Mouse (Mus musculus) adrenal gland, adult 18-20 months (tissue): Measurements from ENCODE around the gene Wrap53. TPM values are rescaled to one million over a fixed set of nuclear protein-coding genes. Genes with fewer than 3 reads are reported as not detected.
"Not testable (repeated sequence)": the region's sequence is repeated elsewhere in the genome, so short reads cannot be mapped to it uniquely, and the experiment has no call there.

ENCODE experiments used
- DNase-seq, 2 experiments: peaks; one replicate each; pipeline ENCODE4 v3.0.0; 2021 to 2022; ENCODE audit warnings: low spot score in 2 of 2
- long read RNA-seq, 2 experiments: library from polyadenylated mRNA; stranded (forward); transcript quantifications; one replicate each; pipeline ENCODE4 v2.0.0; 2021
- total RNA-seq, 2 experiments: library from RNA; stranded (reverse); gene quantifications; 1 replicate in 1 of 2; 2 replicates in 1 of 2; pipeline ENCODE4 v1.2.3; 2021

Gene Wrap53
- 10 to 100 TPM in 1 of 2 experiments, 1 to 10 TPM in 1; 9.6 to 10.9 TPM for total RNA-seq
- long read RNA-seq, experiment 1, transcript Wrap53-201 (10 exons, 1,891 nt) = major isoform, 11 of 12 reads
- long read RNA-seq, experiment 1, partial matches to known transcripts = 1 of 12 reads
- long read RNA-seq, experiment 1, other reads (novel, unspliced or antisense) = 0 of 12 reads
- long read RNA-seq, experiment 2, transcript Wrap53-201 (10 exons, 1,891 nt) = major isoform, 14 of 18 reads
- long read RNA-seq, experiment 2, partial matches to known transcripts = 3 of 18 reads
- long read RNA-seq, experiment 2, other reads (novel, unspliced or antisense) = 1 of 18 reads

DNA sequence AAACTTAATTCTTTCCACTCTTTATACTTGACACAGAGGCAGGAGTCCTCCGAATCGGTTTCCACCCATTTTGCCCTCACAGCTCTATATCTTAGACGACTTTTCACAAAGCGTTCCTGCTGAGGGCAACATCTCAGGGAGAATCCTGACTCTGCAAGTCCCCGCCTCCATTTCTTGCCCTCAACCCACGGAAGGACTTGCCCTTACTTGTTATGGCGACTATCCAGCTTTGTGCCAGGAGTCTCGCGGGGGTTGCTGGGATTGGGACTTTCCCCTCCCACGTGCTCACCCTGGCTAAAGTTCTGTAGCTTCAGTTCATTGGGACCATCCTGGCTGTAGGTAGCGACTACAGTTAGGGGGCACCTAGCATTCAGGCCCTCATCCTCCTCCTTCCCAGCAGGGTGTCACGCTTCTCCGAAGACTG is at the start of gene Wrap53, which contains the start of gene Trp53:
Gene Wrap53, minus strand, starts transcription at position 165 of the 424 bp plus-strand sequence.
Gene Trp53, plus strand, starts transcription at position 269 of the 424 bp plus-strand sequence.
- DNase-seq = peak; percentile 77 to 80

DNA sequence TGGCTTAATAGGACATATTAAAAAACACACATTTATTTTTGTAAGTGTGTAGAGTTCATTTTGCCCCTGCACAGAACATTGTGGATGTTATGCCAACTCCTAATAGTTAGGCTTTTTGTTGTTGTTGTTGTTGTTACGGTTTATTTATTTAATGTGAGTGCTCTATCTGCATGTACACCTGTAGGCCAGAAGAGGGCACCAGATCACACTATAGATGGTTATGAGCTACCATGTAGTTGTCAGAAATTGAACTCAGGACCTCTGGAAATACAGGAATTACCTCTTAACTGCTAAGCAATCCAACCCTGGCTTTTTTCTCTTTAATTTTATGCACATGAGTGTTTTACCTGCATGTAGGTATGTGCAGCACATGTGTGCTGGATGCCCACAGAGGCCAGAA is 49.7 kb upstream of the Wrap53 start:
- DNase-seq = no peak

DNA sequence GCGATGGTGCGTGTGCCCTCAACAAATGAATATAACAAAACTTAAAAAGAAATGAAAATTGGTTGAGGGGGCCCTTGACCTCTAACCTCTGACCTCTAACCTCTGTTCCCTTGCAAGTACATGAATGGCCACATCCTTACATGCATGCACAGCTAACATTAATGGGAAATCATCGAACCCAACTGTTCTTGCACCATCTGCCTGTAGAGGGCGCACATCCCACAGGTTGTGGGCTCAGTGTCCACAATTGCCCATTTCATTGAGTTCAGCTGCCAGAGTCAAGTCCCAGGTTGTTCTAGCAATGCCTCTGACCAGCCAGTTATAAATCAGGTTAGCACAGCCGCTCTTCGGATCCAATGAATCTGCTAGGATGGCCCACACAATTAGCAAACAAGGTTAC is 48.2 kb upstream of the Wrap53 start:
- peak; percentile 82 to 83 for DNase-seq

DNA sequence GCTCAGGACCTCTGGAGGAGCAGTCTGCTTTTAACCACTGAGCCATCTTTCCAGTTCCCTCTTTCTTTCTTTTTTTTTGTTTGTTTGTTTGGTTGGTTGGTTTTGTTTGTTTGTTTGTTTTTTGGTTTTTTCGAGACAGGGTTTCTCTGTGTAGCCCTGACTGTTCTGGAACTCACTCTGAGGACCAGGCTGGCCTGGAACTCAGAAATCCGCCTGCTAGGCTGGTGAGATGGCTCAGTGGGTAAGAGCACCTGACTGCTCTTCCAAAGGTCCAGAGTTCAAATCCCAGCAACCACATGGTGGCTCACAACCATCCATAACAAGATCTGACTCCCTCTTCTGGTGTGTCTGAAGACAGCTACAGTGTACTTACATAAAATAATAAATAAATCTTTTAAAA is 44.3 kb upstream of the Wrap53 start:
- not testable (repeated sequence) for DNase-seq

DNA sequence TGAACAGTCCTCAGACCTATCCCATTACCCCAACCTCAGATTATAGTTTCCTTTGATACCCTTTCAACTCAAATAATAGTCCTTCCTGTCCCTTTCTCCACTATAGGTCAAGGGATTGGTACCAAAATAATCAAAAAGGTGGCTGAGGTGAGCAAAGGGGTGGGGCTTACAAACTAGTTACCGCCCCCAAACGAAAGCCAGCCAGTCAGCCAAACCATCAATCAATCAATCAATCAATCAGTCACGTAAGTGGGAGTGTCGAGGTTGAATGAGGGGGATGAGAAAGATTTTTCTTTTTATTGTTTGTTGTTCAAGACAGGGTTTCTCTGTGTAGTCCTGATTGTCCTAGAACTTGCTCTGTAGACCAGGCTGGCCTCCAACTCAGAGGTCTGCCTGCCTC is 43.0 kb upstream of the Wrap53 start:
- no peak for DNase-seq

DNA sequence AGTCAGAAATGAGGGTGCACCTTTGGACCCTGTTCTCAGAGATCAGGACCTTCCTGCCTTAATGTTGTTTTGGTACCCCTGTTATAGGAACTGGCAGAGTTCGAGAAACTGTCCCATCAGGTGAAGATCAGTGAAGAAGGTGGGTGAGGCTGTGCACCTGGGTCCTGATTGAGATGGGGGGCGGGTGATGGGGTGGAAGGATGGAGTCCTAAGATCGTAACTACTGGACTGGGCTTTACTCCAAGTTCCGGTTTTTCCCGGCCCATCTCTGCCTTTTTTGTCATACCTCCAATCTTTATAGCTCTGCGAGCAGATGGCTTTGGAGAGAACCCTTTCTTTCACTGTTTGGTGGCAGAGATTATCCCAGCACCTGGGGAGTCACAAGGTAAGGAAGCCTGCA is 42.4 kb upstream of the Wrap53 start:
- no peak for DNase-seq

DNA sequence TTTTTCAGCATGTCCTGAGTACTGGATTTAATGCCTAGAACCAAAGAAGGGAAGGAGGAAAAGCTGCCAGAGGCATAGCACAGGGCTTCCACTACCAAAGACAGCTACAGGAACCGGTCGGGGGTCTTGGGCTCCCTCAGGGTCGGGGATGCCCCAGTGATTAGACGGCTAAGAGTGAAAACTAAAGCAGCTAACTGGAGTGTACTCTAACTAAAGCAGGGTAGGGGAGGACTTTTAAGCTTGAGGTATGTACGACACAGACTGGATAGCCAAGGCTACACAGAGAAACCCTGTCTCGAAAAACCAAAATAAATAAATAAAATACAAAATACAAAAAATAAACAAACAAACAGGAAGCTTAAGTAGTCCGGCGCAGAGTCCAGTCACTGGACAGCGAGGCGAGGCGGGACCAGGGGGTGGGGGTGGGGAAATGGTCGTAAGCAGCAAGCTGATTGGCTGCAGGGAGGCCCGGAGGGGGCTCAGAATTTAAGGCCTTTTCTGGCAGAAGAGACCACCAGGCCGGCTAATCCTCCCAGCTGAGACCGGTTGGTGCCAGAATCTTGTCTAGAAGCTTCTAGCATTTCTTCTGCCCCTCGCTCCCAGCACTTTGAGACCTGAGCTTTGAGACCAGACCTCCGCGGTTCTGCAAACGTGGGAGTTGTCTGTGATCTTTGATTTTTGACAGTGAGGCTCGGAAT is 41.7 kb upstream of the Wrap53 start, which contains the start of gene Sat2:
Gene Sat2, plus strand, starts transcription at position 454 of the 698 bp plus-strand sequence.
- DNase-seq = peak; percentile 43 to 55

DNA sequence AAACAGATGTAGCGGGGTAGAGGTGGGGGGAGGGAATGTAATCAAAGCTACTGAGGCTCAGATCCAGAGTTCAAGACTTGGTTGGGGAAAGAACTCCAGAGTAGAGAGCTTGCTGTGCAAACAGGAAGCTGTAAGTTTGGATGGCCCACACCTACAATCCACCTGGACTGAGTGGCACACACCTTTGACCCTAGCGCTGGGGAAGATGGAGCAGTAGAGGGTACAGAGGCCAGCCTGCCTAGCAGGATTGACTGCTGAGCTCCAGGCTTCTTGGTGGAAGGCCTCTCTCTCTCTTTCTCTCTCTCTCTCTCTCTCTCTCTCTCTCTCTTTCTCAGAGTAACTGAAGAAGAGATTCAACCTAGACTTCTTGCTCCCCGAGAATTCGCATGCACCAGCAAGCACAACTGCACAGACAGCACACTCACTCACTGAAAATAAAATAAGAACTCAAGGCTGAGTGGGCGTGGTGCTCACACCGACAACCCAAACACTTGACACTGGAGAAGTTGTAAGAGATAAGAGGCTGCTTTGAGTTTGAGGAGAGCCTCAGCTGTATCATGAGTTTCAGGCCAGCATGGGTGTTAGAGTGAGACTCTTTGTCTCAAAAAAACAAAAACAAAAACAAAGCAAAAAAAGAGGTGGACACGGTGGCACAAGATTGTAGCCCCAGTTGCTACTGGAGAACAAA is 40.5 kb upstream of the Wrap53 start:
- DNase-seq = no peak

DNA sequence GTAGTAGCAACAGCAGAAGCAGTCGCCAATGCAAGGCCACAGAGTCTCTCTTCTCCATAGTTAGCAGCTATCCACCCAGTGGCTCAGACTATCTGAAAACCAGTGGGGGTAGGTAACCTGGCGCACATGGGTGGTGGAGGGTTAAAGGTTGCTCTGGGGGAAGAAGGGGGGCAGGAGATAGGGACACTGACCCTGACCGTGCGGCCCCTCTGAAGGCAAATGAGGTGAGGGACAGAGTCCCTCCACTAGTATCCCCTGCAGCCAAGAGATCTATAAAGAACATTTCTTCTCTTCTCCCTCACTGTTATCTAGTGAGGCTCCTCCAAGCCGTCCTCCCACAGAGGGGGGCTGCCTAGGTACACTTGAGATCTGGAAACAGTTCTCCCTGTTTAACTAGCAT is 37.8 kb upstream of the Wrap53 start, which contains the start of gene Shbg:
Gene Shbg, minus strand, starts transcription at position 101 of the 400 bp plus-strand sequence.
- DNase-seq = no peak

DNA sequence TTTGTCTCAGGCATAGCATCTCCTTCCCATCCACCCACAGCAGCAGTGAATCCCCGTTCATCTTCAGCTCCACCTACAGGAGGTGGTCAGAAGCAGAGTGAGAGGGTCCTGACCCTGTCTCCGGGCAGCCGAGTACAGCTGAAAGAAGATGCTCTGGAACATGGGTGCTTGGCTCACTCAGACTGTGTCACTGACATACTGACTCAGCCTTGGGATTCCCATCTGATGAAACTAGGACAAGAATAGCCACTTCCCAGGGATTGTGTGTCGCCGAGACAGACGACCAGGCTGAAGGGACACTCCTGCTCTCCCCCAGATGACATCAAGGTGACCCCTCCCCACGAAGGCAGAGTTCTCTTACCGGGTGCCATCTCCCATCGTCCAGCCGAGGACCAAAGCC is 36.7 kb upstream of the Wrap53 start:
- DNase-seq = no peak

DNA sequence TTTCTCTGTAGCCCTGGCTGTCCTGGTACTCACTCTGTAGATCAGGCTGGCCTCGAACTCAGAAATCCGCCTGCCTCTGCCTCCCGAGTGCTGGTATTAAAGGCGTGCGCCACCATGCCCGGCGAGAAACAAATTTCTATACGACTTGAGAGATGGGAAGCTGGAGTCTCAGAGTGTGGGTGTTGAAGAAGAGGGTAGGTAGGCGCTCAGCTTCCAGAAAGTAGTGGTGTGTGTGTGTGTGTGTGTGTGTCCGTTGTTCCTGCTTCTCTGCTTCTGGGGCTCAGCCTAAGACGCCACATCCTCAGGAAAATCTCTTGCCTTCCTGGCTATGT is 34.2 kb upstream of the Wrap53 start:
- DNase-seq = not testable (repeated sequence)

DNA sequence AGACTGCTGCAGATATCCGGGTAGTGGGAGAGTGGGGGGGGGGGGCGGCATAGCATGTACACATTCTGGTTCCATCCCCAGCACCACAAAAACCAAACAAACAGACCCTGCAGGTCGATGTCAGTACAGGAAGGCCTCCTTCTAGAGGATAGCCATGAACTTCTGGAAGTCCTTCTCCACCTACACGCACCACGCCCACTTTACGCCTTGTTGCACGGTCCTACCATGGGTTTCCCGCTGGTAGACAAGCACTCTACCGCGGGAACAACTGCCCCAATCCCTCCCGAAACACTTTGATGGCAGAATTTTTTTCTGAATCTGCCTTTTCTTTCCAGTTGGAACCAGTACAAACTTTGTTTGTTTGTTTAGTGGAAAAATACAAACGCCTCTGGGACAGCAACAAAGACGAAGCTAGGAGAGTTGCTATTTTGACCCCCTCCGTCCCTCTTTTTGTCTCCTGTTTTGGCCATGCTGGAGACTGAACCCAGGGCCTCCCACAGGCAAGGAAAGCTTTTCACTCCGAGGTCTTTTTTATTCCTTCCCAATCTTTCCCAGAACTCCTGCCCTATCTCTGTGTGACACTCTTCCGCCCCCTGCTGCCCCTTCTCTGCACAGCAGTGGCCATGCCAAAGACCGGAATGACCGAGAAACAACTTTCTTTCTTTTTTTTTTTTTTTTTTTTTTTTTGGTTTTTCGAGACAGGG is 33.6 kb upstream of the Wrap53 start:
- peak; percentile 82 to 93 for DNase-seq

DNA sequence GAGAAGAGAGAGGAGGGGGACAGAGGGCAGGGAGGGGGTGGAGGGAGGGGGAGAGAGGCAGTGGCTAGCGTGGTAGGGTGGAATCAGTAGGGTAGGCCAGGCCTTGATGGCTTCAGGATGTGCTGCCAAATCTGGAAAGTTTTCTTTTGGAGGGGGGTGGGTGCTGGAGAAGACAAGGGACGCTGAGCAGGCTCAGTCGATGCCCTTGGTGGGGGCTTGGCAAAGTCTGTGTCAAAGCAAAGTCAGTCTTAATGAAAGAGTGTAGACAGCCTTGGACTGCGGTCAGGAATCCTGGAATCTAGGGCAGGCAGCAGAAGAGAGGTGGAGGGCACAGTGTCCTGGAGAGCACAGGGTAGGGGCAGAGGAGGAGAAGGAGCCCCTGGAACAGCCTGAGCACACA is 30.8 kb upstream of the Wrap53 start:
- no peak for DNase-seq

DNA sequence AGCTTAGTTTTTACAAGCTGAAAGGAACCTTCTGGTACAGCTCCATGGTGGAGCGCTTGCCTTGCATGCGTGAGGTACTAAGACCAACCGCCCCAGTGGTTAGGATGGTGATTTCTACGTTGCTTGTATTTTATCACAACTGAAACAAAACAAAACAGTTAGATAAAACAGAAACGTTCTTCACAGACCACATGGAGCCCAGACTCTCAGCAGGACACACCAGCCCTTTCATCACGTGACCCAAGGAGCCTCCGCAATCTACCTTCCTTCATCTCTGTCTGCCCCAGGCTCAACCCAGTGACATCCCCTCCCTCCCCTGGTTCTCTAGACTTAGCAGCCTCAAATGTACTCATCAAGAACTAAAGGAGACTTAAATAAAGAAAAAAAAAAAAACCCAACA is 29.4 kb upstream of the Wrap53 start:
- DNase-seq = no peak

DNA sequence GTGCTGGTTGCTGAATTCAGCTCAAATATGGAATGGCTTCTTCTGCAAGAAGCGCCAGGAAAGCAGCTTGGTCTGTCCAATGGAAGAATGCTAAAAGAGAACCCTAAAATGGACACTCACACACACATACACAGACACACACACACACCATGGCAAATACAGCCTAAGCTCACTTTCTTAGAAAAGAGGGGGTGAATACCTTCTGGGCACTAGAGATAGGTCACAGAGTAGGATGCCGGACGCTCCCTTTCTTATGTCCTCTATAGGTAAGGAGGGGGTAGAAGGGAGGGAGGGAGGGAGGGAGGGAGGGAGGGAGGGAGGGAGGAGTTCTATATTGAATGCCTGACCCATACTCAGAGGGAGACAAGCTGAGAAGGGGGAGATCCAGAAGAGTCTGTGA is 28.5 kb upstream of the Wrap53 start:
- no peak for DNase-seq

DNA sequence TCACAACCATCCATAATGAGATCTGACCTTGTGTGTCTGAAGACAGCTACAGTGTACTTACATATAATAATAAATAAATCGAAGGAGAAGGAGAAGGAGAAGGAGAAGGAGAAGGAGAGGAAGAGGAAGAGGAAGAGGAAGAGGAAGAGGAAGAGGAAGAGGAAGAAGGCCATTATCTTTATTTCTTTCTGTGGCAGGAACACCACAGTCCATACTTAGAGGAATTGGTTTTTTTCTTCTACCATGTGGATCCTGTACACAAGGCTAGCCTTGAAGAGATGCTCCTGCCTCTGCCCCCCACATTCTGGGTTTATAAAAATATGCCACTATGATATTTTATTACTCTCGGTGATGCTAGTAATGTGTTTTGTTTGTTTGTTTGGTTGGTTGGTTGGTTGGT is 26.8 kb upstream of the Wrap53 start:
- no peak for DNase-seq

DNA sequence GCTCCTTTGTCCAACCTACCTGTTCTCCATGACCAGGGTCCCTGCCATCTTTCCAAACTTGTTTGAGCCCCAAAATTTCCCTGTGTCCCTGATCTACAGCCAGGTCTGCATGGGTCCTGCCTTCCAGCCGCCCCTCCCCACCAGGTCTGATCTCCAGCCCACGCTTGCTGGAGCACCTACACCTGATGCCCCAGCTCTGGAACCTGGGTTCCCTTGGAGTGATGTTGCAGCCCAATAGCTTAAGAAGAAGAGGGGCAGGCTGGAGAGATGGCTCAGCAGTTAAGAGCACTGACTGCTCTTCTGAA is 26.4 kb upstream of the Wrap53 start:
- no peak for DNase-seq

DNA sequence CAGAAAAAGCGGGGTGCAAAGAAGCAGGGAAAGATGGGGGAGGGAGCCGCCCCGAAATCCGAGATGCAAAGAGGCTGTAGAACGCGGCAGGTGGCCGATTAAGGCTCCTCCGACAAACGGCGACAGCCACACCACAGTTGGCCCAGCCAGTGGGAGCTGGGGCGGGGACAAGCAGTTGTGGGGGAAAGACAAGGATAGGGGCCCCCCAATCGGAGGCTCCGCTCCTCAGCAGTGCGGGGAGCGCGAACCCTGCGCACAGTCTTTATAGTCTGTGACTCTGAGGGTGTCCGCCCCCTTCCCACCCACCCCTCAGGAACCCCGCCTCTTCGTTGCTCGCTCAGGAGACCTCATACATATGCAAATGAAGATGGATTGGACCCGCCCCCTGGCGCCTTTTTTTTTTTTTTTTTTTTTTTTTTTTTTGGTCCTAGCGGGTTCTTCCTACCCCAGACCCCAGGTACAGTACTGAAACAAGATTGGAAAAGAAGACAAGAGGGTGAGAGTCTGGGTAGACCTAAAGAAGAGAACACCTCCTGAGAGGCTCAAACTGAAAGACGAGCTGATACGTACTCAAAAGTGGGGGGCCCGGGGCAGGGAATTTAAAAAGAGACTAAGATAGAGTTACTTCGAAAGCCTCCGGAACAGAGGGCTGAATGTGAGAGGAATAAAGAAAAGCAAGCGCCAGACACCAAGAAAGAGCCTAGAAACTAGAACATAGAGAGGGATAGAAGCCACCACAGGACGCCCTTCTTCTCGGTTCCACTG is 25.9 kb upstream of the Wrap53 start, which contains the start of gene Atp1b2:
Gene Atp1b2, minus strand, starts transcription at position 217 of the 765 bp plus-strand sequence.
- DNase-seq = peak; percentile 61 to 67

DNA sequence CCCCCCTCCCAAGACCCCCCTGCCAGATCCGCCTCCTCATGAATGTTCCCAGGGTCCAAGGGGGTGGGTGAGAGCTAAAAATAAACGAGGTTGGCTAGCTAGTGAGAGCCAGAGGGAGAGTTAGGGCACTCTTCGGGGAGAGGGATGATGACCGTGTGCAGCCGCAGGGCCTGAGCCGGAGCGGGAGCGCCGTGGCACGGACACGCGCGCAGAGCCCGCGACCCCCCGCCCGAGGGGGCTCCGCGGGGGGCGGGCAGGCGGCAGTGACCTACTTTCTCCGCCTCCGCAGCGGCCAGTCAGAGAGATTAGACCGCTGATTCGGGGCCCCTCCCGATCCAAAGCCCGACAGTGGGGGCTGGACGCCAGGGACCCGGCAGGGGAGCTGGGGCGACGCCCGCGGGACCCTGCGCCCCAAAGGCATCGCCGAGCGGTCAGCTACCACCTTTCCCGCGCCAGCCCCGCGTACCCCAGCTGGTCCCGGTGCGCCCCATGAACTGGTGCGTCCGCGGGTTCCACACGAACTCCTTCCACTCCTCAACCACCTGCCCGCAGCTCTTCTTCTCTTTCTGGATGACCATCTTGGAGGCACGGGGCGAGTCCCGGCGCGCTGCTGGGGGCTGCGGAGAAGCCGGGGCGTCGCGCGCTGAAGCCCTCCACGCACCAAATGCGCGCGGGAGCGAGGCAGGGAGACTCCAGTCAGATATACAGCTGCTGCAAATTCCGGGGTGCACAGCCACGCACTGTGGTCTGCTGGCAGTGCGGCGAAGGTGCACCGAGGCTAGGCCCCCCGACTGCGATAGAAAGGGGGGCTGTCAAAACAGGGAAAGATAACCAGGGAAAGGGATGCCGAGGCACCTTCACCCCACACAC is 25.0 kb upstream of the Wrap53 start:
- peak; percentile 33 to 37 for DNase-seq

DNA sequence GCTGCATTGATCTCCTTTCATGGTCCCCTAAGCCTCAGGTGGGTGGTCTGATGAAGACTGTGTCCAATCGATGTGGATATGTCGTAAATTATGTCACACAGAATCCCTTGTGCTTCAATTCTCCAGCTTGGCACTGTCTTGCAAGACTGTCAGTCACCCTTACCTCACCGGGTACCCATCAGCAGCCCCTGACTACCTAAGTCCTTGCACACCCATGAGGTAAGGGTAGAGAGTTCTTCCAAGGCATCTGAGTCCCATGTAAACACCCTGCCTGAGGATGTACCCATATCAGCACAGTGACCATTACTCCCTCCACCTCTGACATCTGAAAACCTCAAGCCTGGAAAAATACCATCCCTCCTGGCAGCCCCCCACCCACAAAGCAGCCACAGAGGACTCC is 24.3 kb upstream of the Wrap53 start:
- DNase-seq = no peak
